Mouse (Mus musculus): ENCODE measurements at regions not wholly inside any gene's neighbourhood (a gene's known extent, or its start where the extent isn't known, plus 50 kb on each side); places are given as distances from the start of the nearest gene placed in this dataset.
"Not testable (repeated sequence)": the region's sequence is repeated elsewhere in the genome, so short reads cannot be mapped to it uniquely, and the experiment has no call there.

DNA sequence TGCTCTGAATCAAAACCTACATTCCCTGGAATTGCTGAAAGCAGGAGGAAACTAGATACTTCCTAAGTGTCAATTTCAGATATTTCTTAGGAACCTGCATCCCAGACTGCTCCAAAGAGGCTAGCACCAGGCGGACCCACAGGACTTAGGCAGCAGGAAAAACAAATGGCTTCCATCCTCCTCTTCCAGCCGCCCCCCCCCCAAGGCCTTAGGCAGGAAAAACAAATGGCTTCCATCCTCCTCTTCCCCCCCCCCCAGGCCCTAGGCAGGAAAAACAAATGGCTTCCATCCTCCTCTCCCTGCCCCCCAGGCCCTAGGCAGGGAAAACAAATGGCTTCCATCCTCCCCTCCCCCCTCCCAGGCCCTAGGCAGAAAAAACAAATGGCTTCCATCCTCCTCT is 64.5 kb upstream of the Nap1l2 start:
- DNase-seq, result no peak
- intact Hi-C loops (cut with DNase I; ENCODE audit: low total_unique reads), result no loop called here

DNA sequence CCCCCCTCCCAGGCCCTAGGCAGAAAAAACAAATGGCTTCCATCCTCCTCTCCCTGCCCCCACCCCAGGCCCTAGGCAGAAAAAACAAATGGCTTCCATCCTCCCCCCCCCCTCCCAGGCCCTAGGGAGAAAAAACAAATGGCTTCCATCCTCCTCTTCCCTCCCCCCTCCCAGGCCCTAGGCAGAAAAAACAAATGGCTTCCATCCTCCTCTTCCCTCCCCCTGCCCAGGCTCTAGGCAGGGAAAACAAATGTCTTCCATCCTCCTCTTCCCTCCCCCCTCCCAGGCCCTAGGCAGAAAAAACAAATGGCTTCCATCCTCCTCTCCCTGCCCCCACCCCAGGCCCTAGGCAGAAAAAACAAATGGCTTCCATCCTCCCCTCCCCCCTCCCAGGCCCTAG is 65.0 kb upstream of the Nap1l2 start:
- intact Hi-C loops (cut with DNase I; ENCODE audit: low total_unique reads); DNase-seq: not testable (repeated sequence)

DNA sequence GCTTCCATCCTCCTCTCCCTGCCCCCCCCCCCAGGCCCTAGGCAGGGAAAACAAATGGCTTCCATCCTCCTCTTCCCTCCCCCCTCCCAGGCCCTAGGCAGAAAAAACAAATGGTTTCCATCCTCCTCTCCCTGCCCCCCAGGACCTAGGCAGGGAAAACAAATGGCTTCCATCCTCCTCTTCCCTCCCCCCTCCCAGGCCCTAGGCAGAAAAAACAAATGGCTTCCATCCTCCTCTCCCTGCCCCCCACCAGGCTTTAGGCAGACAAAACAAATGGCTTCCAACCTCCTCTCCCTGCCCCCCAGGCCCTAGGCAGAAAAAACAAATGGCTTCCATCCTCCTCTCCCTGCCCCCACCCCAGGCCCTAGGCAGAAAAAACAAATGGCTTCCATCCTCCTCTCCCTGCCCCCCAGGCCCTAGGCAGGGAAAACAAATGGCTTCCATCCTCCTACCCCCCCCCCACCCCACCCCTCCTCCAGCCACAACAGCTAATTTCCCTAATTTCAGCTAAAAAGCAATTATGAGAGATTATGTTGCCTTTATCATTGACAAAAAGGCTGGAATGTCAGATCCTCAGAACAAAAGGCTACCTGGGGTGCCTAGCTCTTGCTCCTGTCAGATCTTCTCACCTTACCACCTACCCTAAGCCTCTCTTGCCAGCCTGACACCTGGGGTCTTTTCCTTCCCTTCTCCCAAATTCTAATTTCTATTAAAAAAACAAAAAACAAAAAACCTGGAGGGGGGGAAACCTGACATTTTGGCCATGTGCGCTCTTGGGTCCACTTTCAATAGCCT is 65.8 kb upstream of the Nap1l2 start:
- intact Hi-C loops (cut with DNase I; ENCODE audit: low total_unique reads); DNase-seq: not testable (repeated sequence)

DNA sequence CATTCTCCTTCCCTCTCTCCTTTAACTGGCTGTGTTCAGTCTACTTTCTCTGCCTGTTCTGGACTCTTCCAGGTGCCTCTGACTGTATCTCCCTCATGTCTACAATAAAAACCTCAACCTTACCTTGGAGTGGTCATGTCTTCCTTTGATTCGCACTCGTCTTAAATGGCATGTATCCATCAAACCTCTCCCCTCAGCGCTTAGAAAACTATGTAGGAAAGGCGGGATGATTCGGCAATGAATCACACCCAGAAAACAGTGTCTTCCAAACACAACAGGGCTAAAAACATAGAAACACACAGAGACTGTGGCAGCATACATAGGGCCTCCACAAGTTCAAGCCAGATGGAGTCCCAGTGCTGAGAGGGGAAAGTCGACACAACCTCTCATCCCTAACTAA is 66.4 kb upstream of the Nap1l2 start:
- intact Hi-C loops (cut with DNase I; ENCODE audit: low total_unique reads), result no loop called here
- no peak for DNase-seq

DNA sequence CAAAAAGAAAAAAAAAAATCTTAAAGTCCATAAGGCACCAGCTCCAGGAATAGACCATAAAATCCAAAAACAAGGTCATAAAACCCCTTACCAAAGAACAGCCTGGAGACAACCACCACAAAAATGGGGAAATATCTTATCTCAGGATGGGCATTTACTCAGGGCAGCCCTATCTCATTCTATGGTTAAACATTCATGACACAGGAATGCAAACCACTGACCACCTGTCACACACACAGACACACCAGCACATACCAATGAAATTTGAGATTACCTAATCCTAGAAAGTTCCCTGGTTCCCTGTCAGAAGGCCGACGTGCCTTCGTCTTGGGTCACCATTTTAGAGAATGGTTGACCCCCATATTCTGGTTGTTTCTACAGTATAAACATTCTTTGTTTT is 66.3 kb upstream of the Cdx4 start:
- intact Hi-C loops (cut with DNase I; ENCODE audit: low total_unique reads), result no loop called here
- no peak for DNase-seq

DNA sequence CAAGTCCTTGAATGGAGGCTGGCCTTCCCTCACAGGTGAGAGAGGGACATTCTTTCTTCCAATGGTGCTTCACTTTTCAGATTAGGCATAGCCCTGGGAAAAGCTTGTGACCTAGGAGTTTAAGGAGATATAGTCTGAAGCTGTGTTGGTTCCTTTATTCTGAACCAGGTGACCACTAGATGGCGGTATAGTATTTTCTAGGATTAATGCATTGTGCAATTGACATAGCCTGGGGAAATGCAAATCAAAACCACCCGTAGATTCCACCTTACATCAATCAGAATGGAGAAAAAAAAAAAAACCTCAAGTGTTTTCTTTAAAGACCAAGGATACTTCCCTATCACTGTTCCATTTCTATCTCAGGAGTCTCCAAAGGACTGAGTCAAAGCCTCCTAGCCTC is 61.3 kb upstream of the Cdx4 start:
- intact Hi-C loops (cut with DNase I; ENCODE audit: low total_unique reads), result loop anchor here (5.0 kb wide), 1 partner anchor 177 kb away; no protein-coding TSS in a partner anchor
- no peak for DNase-seq
